In genomic region chr9:44768029-44768394, GRCm38 (mm10) we compare ENCODE assay signal across 1 mouse cellular context.
A peak's percentile ranks its signal among the peaks of the same experiment; 100 is the strongest.
TF ChIP-seq lines count a peak whose summit lies in the region.

No protein-coding gene starts in this region.

TF ChIP-seq in CH12.LX, 34 proteins besides CTCF, POLR2A, EP300 and RAD21:
- TF ChIP-seq ZNF384 (IDR thresholded peaks at IDR 0.05; ENCODE audit: low read depth, low read length) (peak; percentile 4; the same call in 1 of the 2 replicates), TBP (conservative IDR thresholded peaks at IDR 0.05; ENCODE audit: low read depth, low read length) (0 out of 2 replicates have a peak, but pooled peaks have one; percentile 39), MYC (IDR thresholded peaks at IDR 0.05; ENCODE audit: low read depth, low read length) (peak; percentile 50; the same call in 1 of the 2 replicates)
